Mouse (Mus musculus): ENCODE measurements around the gene Celsr2. TPM values are rescaled to one million over a fixed set of nuclear protein-coding genes. Genes with fewer than 3 reads are reported as not detected.
A peak's percentile ranks its signal among the peaks of the same experiment; 100 is the strongest.

Celsr2 gene
- polyA plus RNA-seq, 1 experiment from 2014 or later, result 2.5 TPM

DNA sequence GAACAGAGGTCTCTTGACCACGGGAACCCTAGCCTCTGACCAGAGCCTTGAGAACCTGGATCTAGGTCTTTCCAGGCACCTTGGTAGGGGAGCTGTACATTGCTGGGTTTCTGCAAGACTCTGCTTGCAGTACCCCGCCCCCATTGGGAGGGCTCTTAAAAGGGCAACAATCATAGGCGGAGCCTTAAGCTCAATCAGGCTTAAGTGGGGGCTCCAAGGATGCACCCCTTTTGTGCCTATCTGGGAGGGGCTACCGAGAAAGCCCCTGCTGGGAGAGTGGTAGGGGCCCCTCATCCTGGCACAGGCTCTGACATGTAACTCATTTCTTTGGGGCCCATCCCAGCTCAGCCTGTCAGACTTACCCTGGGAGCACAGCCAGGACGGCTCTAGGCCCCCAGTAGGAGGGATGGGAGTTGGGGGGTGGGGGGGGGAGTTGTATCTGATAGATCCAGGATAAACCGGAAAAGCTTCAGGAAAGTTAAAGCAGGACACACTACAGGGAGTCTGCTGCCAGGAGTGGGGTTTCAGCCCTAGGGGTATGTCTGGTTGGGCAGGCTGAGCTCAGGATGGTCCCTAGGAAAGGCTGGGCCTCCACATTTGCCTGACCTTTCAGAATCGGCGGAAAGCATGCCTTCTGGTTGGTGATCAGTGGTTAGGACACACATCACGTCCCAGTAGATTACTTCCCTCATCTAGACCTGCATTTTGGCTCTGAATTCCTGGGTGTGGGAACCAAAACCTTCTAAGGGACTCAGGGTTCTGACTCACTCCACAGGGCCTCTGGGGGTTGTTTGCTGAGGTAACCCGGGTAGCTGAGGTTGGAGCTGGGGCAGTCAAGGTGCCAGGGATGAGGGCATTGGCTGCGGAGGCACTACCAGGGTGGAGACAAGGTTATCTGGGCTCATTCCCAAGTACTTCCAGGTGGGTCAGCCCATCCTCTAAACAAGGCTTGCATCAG, 8.8 kb upstream of the Celsr2 start:
- ATAC-seq (replicated peaks; ENCODE audit: low FRiP score), result peak; percentile 55
- Histone ChIP-seq H3K27me3 (replicated peaks; ENCODE audit: control insufficient read depth, insufficient read depth, low read length) (no peaks in the 10 kb centered on the region), H3K9me3 (ENCODE audit: control insufficient read depth, low read length) (no peaks in the 10 kb centered on the region), H3K4me1 (replicated peaks; ENCODE audit: control insufficient read depth, insufficient read depth, low read length) (peaks cover 4% of the 10 kb centered on the region; the same call in 1 of the 2 replicates), H3K36me3 (ENCODE audit: control insufficient read depth, insufficient read depth, low read length) (peaks cover 27% of the 10 kb centered on the region), H3K4me3 (ENCODE audit: low read depth, low read length) (no peak overlapping the region), H3K27ac (ENCODE audit: low read depth, low read length) (no peak overlapping the region), H3K9ac (ENCODE audit: low read depth, low read length) (no peak overlapping the region), H3K4me2 (0 out of 2 replicates have a peak overlapping the region, but pooled peaks have one; percentile 15)
- no peak for DNase-seq (ENCODE audit: low spot score)
- 24% methylated on average over 11 of the region's 11 CpGs for WGBS

- Histone ChIP-seq H3K27ac (ENCODE audit: low read depth, low read length) (no peak overlapping the region), H3K27me3 (replicated peaks; ENCODE audit: control insufficient read depth, insufficient read depth, low read length) (peaks cover 4% of the 10 kb centered on the region; the same call in 1 of the 2 replicates), H3K4me3 (ENCODE audit: low read depth, low read length) (no peak overlapping the region), H3K4me2 (no peak overlapping the region), H3K36me3 (ENCODE audit: control insufficient read depth, insufficient read depth, low read length) (peaks cover 16% of the 10 kb centered on the region), H3K9ac (ENCODE audit: low read depth, low read length) (no peak overlapping the region), H3K9me3 (ENCODE audit: control insufficient read depth, low read length) (no peaks in the 10 kb centered on the region), H3K4me1 (replicated peaks; ENCODE audit: control insufficient read depth, insufficient read depth, low read length) (peaks cover 4% of the 10 kb centered on the region; the same call in 1 of the 2 replicates)
- ATAC-seq (replicated peaks; ENCODE audit: low FRiP score) (no peak), DNase-seq (ENCODE audit: low spot score) (no peak)
- WGBS, result 38% methylated on average over 6 of the region's 6 CpGs
Observed at GRCm38 (mm10) chr3:108423006-108423405, 7.7 kb upstream of the Celsr2 start.

DNA sequence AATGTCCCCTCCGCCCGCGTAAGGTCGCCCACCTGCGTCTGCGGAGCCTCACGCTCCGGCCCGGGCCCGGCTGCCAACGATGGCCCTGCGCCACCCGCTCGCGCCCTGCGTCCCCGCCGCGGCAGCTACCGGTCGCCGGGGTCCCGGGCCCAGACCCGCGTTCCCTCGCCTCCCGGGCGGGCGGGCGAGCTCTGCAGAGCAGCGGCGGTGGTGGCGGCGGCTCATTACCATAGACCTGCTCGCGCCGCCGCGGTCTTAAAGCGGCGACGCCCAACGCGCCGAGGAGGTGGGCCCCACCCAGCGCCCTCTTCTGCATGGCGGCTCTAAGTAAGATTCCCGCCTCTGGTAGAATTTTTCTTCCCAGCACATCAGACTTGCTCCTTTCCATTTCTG, 475 bp upstream of the Celsr2 start:
- Histone ChIP-seq H3K4me2 (peak overlapping the region; percentile 100), H3K9me3 (ENCODE audit: control insufficient read depth, low read length) (no peaks in the 10 kb centered on the region; the same call in 1 of the 2 replicates), H3K27me3 (replicated peaks; ENCODE audit: control insufficient read depth, insufficient read depth, low read length) (peaks cover 30% of the 10 kb centered on the region), H3K4me3 (ENCODE audit: low read depth, low read length) (peak overlapping the region; percentile 73), H3K36me3 (ENCODE audit: control insufficient read depth, insufficient read depth, low read length) (no peaks in the 10 kb centered on the region; the same call in none of the 2 replicates), H3K9ac (ENCODE audit: low read depth, low read length) (peak overlapping the region; percentile 68), H3K4me1 (replicated peaks; ENCODE audit: control insufficient read depth, insufficient read depth, low read length) (peaks cover 7% of the 10 kb centered on the region; the same call in 1 of the 2 replicates), H3K27ac (ENCODE audit: low read depth, low read length) (no peak overlapping the region)
- WGBS, result 0% methylated on average over 47 of the region's 48 CpGs
- DNase-seq (ENCODE audit: low spot score), result peak; percentile 84
- peak; percentile 82 for ATAC-seq (replicated peaks; ENCODE audit: low FRiP score)

DNA sequence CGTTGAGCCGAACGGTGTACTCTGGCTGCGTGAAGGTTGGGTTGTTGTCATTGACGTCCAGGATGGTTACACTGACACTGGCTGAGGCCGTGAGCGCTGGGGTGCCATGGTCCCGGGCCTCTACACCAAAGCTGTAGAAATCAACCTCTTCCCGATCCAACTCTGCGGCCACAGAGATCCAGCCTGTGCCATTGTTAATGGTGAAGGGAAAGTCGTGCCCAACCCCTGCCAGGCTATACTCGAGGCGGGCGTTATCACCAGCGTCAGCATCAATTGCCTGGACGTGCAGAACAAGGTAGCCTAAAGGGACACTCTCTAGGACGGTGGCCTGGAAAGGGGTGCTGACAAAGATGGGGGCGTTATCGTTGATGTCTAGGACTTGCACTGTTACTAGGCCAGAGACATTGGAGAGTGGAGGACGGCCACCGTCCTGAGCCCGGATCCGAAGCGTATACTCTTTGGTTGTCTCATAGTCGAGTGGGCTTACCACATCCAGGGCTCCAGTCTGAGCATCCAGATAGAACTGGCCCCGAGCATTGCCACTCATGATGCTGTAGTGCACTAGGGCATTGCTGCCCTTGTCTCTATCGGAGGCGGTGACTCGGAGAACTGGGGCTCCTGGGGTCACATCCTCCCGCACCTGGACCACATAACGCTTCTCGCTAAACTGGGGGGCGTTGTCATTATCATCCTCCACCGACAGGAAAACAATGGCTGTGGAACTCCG, 1.6 kb downstream of the Celsr2 start:
- Histone ChIP-seq H3K4me2 (no peak overlapping the region), H3K4me3 (ENCODE audit: low read depth, low read length) (no peak overlapping the region), H3K4me1 (replicated peaks; ENCODE audit: control insufficient read depth, insufficient read depth, low read length) (peaks cover 7% of the 10 kb centered on the region; the same call in 1 of the 2 replicates), H3K9ac (ENCODE audit: low read depth, low read length) (no peak overlapping the region), H3K27me3 (replicated peaks; ENCODE audit: control insufficient read depth, insufficient read depth, low read length) (peaks cover 30% of the 10 kb centered on the region), H3K9me3 (ENCODE audit: control insufficient read depth, low read length) (no peaks in the 10 kb centered on the region; the same call in 1 of the 2 replicates), H3K27ac (ENCODE audit: low read depth, low read length) (no peak overlapping the region), H3K36me3 (ENCODE audit: control insufficient read depth, insufficient read depth, low read length) (no peaks in the 10 kb centered on the region; the same call in none of the 2 replicates)
- ATAC-seq (replicated peaks; ENCODE audit: low FRiP score) (no peak), DNase-seq (ENCODE audit: low spot score) (no peak)
- 93% methylated on average over 35 of the region's 35 CpGs for whole genome bisulfite sequencing

GRCm38 (mm10) chr3:108411754-108412121, 3.6 kb downstream of the Celsr2 start:
- 69% methylated on average over 8 of the region's 8 CpGs for WGBS
- Histone ChIP-seq H3K9ac (ENCODE audit: low read depth, low read length) (no peak overlapping the region), H3K4me2 (no peak overlapping the region), H3K4me3 (ENCODE audit: low read depth, low read length) (no peak overlapping the region), H3K4me1 (replicated peaks; ENCODE audit: control insufficient read depth, insufficient read depth, low read length) (peaks cover 7% of the 10 kb centered on the region; the same call in 1 of the 2 replicates), H3K36me3 (ENCODE audit: control insufficient read depth, insufficient read depth, low read length) (no peaks in the 10 kb centered on the region; the same call in none of the 2 replicates), H3K9me3 (ENCODE audit: control insufficient read depth, low read length) (no peaks in the 10 kb centered on the region; the same call in 1 of the 2 replicates), H3K27me3 (replicated peaks; ENCODE audit: control insufficient read depth, insufficient read depth, low read length) (peaks cover 16% of the 10 kb centered on the region), H3K27ac (ENCODE audit: low read depth, low read length) (no peak overlapping the region)
- DNase-seq (ENCODE audit: low spot score) (no peak), ATAC-seq (replicated peaks; ENCODE audit: low FRiP score) (no peak)

GRCm38 (mm10) chr3:108411026-108411753, 4.2 kb downstream of the Celsr2 start:
- no peak overlapping the region for H3K4me2 ChIP-seq
- WGBS, result 64% methylated on average over 5 of the region's 5 CpGs
- no peak overlapping the region for H3K27ac ChIP-seq (ENCODE audit: low read depth, low read length)
- peaks cover 11% of the 10 kb centered on the region for H3K27me3 ChIP-seq (replicated peaks; ENCODE audit: control insufficient read depth, insufficient read depth, low read length)
- DNase-seq (ENCODE audit: low spot score) (no peak), ATAC-seq (replicated peaks; ENCODE audit: low FRiP score) (no peak)
- peaks cover 7% of the 10 kb centered on the region; the same call in 1 of the 2 replicates for H3K4me1 ChIP-seq (replicated peaks; ENCODE audit: control insufficient read depth, insufficient read depth, low read length)
- H3K4me3 ChIP-seq (ENCODE audit: low read depth, low read length), result no peak overlapping the region
- H3K36me3 ChIP-seq (ENCODE audit: control insufficient read depth, insufficient read depth, low read length), result no peaks in the 10 kb centered on the region; the same call in none of the 2 replicates
- H3K9ac ChIP-seq (ENCODE audit: low read depth, low read length), result 0 out of 2 replicates have a peak overlapping the region, but pooled peaks have one; percentile 7
- no peaks in the 10 kb centered on the region; the same call in 1 of the 2 replicates for H3K9me3 ChIP-seq (ENCODE audit: control insufficient read depth, low read length)

GRCm38 (mm10) chr3:108410359-108410714, 5.0 kb downstream of the Celsr2 start:
- no peak overlapping the region for H3K4me3 ChIP-seq (ENCODE audit: low read depth, low read length)
- DNase-seq (ENCODE audit: low spot score) (no peak), ATAC-seq (replicated peaks; ENCODE audit: low FRiP score) (no peak)
- WGBS, result 39% methylated on average over 5 of the region's 5 CpGs
- peaks cover 3% of the 10 kb centered on the region; the same call in 1 of the 2 replicates for H3K4me1 ChIP-seq (replicated peaks; ENCODE audit: control insufficient read depth, insufficient read depth, low read length)
- H3K27me3 ChIP-seq (replicated peaks; ENCODE audit: control insufficient read depth, insufficient read depth, low read length), result peaks cover 9% of the 10 kb centered on the region
- no peak overlapping the region for H3K9ac ChIP-seq (ENCODE audit: low read depth, low read length)
- no peak overlapping the region for H3K27ac ChIP-seq (ENCODE audit: low read depth, low read length)
- no peak overlapping the region for H3K4me2 ChIP-seq
- H3K9me3 ChIP-seq (ENCODE audit: control insufficient read depth, low read length), result no peaks in the 10 kb centered on the region; the same call in 1 of the 2 replicates
- H3K36me3 ChIP-seq (ENCODE audit: control insufficient read depth, insufficient read depth, low read length), result no peaks in the 10 kb centered on the region; the same call in none of the 2 replicates
